Mouse (Mus musculus) liver, postnatal 0 days (tissue): ENCODE results near the gene Fhit.

Source experiments
- CTCF ChIP-seq: sonication (generic); IDR thresholded peaks from 2 replicates; pipeline ENCODE4 v1.5.1; 2016; ENCODE audit warnings: antibody characterized with exemption, low read depth
- EP300 ChIP-seq: IDR thresholded peaks from 2 replicates; pipeline ENCODE4 v1.6.1; 2016; ENCODE audit warnings: antibody characterized with exemption, low read depth, mild to moderate bottlenecking

- TF ChIP-seq CTCF (no peak), EP300 (no peak)
Measured at GRCm38 (mm10) chr14:9642628-9643027, 1519.2 kb downstream of the Fhit start.
